Mouse (Mus musculus): ENCODE data around the gene Sik2.

Gene Sik2

DNA sequence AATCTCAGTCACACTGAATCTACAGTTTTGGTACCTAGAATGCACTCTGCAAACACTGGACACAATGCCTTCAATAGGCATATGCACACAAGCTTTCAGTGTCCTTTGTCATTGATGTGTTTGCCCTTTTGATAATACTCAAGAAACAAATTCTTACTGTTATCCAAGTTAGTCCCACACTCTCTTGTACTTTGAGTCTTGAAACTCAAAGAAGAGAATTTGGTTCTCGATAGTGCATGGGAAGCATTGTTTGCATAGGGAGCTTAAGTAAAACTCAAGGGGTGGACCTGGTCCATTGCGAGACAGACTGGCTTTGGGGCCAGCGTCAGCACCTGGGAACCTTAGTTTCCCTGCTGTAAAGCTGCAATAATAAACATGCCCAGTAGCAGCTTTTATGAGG lies 90.7 kb downstream of the Sik2 start:
- DNase-seq (ENCODE audit: low read depth, low spot score): no peak

DNA sequence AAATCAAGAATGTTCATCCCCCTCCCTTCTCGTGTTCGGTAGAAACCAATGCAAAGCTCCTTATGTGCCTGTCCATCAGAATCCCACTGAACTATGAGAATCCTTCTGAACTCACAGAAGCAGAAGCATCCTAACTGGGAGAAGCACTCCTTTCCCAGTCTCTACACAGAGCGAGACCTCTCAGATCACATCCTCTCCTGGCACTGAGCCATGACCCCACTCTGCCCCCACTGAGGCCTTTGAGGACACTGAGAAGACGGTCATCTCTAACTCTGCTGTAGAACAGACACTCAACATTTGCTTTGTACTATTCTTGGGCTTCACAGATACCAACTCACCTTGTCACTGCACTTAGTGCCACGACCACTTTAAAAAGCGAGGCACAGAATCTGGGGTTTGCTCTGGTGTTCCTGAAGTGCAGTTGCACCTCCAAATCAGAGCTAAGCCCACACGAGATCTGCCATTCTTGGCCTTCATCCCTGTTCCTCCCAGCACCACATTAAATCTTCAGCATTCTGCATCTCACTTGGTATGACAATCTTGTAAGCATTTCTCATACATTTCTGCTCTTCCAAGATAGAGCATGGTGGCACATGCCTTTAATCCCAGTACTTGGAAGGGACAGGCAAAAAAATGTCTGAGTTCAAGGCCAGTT lies 96.9 kb downstream of the Sik2 start:
- DNase-seq (ENCODE audit: low read depth, low spot score): peak; percentile 59

DNA sequence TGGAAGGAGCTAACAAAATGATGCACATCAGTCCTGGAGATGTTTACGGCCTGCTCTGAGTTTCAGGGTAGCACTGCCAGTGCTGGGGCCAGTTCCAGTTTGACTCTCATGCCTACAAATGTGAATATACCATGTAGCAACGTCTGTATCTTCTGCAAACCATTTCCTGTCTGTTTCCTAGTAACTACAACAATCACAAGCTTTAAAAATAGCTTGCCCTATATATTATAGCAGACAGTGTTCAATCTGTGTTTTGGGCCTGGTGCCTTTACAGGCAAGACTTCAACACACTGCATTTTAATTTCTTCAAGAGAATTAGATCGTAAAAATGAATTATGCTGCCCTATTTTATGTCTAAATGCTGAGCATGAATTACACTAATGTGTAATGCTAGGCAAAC lies 103.6 kb downstream of the Sik2 start:
- no peak for DNase-seq (ENCODE audit: low read depth, low spot score)

DNA sequence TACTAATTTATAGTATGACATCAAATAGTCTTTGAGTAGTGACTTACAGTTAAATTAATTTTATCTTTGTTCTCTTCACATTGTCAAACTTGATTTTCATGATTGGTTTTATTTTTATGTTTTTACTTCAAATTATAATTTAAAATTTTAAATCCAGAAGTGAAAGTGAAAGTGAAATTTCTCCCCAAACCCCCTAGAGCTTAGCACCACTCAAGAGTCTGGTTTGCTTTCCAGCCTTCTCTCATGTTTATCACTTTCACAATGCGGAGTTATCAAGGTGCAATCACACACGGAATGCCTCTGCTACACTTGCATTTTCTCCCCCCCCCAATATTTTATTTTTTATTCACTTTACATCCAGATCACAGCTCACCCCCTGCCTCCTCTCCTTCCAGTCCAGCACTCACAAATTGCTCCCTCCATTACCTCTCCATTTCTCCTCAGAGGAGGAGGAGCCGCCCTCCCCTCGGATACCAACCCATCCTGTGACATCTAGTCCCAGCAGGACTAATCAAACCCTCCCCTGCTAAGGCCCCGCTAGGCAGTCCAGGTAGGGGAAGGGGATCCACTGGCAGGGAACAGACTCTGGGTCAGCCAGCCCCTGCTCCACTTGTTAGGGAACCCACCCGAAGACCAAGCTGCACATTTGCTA lies 104.6 kb downstream of the Sik2 start:
- DNase-seq (ENCODE audit: low read depth, low spot score): no peak

DNA sequence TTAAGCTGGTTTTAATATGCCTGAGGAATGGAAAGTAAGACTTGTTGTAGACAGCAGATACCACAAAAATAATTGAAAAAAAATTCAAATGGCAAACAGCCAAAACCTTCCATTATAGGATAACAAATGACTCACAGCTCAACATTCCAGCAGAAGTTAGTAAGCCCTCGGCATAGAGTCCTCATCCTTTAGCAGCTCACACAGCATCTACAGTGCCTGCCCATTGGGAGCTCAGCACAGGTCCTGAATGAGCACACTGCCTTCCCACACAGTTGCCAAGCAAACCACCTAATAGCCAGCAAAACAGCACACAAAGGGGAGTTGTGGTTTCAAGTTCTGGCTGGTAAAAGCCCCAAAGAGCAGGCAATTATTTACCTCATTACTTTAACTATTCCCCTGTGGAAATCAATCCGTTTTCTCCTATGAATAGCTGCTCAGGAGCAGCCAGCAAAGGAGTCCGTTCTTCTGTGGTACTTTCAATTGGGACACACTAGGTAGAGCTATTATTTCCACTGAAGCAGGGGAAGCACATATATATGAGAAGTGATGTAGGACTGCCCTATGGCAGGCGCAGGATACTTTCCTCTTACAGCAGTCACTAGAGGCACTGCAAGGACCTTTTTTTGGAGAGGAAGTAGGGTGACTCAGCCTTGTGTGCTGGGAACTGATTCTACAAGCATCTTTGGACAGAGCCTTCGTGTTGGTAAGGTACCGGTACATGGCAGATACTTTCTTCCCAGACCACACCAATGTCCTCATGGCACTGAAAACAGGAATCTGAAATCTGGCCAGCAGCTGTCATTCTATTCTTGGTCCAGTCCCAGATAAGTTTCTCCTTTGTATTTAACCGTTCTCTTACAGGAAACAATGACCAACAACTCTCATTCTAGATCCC lies 108.6 kb downstream of the Sik2 start:
- peak; percentile 47 for DNase-seq (ENCODE audit: low read depth, low spot score)

DNA sequence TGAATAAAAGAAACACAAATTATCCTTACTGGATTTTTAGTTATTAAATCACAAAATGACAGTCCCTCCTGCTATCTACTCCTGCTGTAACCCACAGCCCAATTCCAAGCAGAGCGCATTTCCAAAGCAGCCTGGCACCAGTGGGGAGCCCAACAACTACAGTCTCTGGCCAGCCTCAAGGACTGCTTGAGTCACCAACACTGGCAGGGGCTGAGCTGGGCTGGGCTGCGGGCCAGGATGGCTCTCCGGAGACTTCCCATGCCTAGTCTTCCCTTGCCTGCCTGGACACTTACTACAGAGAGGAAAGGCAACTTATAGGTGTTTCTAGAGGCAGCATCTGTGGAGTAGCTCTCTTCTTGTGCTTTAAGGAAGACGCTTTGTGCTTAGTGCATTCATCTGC lies 115.2 kb downstream of the Sik2 start:
- DNase-seq (ENCODE audit: low read depth, low spot score): peak; percentile 95

DNA sequence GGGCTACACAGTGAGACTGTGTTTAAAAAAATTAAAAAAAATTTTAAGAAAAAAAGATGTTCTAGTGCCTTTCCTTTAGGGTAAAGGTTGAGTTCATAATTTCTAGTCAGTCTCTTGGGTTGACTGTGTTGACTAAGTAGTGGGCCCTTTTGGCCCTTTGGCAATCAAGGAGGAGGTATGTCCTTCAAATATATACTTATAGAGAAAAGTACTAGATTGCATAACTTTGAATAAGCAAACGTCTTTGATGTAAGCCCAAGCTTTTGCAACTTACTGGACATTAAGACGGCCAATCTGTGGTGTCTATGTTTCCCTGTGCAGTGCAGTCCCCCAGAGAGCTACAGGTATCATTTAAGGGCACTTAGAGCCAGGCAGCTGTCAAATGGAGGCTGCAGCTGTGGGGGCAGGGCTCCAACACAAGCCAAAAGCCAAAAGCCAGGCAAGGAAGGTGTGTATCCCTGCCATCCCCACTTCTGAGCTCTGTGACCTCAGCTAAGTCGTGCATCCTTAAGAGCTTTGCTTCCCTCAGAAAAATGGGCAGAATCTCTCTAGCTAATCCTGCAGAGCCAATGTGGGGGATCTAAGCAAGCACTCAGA lies 118.3 kb downstream of the Sik2 start:
- no peak for DNase-seq (ENCODE audit: low read depth, low spot score)

DNA sequence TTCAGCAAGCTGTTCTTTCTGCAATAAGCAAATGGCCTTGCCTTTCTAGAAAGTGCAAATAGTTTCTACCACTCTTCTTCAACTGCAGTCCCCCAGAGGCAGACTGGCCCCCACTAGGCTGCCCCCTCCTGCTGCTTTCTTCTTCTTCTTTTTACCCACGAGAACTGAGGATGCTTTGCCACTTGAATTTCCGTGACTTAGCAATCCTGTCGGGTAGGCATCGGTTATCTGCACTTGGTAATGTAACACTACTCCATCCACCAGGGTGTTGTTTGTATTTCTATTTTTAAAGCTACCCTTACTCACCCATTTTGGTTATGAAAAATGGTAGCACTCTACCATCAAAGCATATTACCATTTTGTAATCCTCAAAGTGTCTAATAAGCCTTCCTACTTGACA lies 118.9 kb downstream of the Sik2 start:
- DNase-seq (ENCODE audit: low read depth, low spot score): no peak

DNA sequence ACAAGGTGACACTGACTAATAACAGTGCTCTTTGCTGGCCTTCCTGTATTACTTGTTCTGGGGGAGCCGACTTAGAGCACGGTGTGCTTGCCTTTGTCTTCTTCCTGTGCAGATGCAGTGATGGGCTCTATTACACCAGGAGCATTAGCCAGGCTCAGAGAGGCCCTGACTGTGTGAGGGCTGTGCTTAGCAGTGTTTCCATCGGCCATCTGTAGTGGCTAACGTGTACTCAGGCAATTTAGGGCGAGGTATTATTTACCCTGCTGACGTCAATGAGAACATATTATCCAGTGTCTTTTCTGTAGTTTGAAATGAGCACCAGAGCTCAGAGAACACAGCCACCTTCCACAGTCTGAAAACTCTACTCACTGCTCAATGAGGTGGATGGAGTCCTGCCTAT lies 119.7 kb downstream of the Sik2 start:
- no peak for DNase-seq (ENCODE audit: low read depth, low spot score)

DNA sequence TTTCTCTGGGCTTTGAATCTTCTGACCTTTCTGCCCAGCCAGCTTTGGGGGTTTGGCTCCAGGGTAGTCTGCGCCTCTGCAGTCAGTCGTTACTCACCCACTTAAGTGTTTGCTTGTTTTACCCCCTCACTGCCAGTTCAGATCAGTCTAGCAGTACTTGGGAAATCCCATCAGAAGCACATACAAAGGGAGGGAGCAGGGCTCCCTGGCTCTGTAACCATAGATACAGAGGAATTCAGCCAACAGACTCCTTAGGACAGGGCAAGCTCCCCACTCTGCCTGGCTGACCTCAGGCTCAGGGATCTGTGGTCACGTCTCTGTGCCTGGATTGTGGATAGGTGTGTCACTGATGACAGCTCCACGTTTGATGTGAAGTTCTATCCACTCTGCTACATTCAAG lies 121.5 kb downstream of the Sik2 start:
- DNase-seq (ENCODE audit: low read depth, low spot score): peak; percentile 47

DNA sequence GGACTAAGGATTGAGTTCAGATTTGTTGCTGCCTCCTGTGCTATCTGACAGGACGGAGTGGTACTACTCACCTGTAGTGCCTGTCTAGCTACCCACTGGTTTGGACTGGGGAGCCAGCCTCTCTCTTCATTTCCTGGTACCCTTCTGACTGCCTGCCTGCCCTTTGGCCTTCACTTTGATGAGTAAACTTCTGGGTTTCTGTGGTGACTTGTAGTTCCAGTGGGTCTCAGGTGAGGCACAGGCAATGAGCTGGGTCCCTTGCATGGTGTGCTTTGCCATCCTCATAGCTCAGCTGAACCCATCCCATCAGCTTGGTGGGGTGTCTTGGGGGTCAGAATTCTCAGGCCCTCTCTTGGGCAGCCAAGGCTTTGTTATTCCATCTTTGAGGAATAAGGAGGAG lies 122.0 kb downstream of the Sik2 start:
- DNase-seq (ENCODE audit: low read depth, low spot score): no peak

DNA sequence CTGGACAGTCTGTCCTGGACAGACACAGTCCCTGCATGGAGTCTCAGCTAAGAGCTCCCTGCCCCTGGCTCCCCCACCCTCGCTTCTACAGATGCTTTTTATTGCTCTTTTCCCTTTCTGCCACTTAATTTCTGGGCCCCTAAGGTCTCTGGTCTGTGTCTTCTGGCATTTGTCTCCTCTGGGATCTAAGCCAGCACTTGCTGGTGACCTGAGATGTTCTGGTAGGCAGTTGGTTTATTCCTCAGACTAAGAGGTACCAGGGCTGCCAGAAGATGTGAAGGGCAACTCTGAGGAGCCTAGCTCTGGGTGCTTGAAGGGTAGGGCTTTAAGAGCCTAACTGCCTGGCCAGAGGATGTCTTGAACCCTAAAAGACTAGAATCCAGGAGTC lies 123.3 kb downstream of the Sik2 start:
- DNase-seq (ENCODE audit: low read depth, low spot score): peak; percentile 58

DNA sequence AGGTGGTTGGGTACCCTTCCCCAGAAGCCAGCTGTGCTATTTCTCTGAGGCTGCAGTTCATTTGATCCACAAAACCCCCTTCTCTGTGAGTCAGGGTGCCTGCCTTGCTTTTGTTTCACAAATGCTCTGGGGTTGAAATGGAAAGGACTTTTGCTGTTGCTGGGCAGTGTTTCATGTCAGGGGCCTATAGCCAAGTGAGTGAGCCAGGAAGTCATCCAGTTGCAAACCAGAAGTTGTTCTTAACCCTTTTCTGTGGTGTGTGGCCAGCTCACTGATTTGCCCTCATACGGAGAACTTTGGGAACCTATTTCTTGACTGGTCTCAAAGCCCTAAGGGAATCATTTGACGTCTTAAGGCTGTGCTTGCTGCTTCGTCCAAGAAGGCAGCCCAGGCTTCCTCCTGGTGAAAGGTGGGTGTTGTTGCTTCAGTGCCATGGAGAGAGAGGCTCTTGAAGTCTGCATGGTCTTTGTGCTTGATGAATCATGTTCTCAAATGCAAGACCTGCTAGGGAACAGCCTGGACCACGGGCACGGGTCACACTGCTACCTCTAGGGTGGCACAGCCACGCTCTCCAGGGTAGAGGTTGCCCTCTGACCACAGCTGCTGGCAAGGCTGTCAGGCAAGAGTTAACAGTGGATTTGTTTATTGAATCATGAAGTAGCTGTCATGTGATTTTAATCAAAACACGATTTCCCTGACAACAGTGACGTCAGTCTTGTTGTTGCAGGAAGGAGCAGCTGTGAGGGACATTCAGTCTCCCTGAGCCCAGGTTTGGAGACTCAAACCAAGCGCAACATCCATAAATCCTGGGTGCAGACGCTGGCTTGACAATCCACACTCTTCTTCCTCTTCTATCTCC lies 123.9 kb downstream of the Sik2 start:
- DNase-seq (ENCODE audit: low read depth, low spot score): peak; percentile 85

DNA sequence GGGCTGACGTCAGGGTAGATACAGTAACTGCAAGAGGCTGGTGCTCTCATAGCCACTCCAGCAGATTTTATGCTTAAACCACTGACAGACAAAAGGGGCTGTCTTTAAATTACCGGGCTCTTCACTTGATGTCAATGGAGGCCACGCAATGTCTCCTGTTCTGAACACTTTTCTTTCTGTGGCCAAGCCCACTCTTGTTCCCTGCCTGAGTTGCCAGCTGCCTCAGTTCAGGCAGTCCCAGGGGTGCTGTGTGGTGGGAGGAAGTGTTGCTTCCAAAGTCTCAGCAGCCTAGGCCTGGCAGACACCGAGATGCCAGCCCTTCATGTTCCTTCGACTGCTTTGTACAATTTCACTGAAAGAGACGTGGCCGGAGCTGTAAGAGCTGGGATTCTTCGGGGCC lies 124.8 kb downstream of the Sik2 start:
- DNase-seq (ENCODE audit: low read depth, low spot score): peak; percentile 73

DNA sequence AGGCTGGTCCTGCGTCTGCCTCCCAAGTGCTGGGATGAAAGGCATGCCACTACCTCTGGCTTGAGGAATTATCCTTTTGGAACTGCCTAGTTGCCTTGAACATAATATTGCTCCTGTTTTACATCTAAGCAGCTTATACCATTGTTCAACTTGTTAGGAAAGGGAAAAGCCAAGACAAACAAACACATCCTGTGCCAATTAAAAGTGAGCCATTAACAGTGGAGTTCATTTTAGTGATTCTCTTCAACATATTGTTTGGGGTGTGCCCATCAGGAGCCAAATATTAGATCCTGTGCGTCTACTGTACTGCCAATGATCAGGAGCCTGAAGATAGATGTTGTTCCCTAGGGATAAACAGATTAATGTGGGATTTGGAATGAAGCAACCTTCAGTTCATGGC lies 126.7 kb downstream of the Sik2 start:
- no peak for DNase-seq (ENCODE audit: low read depth, low spot score)

DNA sequence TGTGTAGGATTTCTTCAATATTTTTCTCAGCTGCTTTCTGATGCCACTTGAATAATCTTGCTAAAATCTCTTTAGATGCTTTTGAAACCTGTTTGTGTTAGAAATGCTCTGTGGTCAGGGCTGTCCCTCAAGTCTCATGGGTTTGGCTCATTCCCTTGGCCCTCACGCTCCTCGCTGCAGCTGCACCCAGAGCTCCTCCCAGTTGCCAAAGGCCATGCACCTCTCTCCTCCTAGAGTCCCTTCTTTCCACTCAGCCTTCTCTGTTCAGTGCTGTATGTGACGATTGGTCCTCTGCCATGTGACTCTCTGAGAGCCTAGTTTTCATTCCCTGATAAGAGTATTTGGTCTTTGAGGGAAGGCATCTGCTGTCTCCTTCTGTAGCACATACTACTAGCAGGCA lies 131.4 kb downstream of the Sik2 start:
- no peak for DNase-seq (ENCODE audit: low read depth, low spot score)

DNA sequence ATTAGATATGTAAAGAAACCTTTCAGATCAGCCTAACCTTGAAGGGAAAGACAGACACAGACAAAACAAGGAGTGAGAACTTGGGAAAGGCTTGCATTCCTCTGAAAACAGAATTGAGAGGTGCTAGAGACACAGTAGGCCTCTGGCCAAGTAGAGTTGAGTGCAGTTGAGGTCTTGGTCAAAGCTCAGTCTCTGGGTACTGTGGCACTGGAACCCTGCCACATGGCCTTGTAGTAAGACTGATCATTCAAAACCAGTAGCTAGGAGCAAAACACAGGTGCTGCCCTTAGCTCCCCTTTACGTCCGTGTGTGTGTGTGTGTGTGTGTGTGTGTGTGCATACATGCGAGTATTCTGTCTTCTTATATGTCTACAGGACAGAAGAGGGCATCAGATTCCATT lies 132.6 kb downstream of the Sik2 start:
- DNase-seq (ENCODE audit: low read depth, low spot score): no peak

DNA sequence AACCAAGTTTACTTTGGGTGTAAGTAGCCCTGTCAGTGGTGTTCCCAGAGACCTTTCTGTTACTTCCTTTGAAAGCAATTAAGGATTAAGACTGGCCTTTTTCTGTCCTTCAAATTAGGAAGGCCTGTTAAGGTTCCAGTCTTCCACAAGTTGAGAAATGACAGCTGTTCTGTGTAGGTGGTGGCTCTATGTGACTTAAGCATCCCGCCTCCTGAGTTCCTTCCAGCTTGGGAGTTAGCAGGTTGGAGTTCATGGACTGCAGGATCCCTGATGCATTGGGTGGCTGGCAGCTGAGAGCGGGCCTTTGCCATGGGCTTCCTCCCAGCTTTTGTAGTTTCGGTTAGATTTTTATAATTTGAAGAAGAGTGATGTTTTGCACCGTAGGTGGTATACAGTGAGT lies 133.4 kb downstream of the Sik2 start:
- peak; percentile 61 for DNase-seq (ENCODE audit: low read depth, low spot score)

DNA sequence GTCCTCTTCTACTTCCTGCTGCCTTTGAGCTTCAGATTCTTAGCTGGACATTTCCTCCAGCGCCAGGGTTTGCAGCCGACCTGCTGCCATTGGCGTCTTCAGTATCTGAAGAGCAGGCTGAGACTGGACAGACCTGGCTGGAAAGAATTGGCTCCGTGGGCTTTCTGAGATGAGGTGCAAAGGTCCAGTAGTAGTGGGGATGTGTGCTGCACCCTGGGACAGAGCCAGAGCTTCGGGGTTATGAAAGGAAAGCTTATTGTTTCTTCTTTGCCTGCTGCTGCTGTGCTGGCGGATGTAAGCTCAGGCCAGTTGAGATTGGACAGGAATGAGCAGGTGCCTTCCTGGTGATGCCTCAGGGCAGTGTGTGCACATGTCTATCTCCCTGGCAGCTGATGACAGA lies 134.8 kb downstream of the Sik2 start:
- no peak for DNase-seq (ENCODE audit: low read depth, low spot score)

DNA sequence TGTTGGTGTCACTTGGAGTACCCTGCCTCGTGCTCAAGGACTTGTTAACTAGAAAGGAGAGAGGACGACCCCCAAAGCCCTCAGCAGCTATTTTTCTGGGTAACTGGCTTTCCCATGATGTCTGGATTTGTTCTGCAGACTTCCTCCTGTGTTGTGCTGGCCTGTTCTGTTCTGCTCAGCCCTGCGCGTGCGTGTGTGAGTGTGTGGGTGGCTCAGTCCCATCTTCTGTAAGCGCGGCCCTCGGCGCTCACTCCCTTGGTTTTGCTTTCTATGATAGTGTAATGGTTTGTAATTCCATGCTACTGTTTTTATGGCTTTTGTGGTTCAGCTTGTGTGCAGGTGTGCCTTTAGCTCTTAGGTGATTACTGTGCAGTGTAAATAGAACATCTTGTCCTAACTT lies 135.7 kb downstream of the Sik2 start:
- peak; percentile 71 for DNase-seq (ENCODE audit: low read depth, low spot score)

DNA sequence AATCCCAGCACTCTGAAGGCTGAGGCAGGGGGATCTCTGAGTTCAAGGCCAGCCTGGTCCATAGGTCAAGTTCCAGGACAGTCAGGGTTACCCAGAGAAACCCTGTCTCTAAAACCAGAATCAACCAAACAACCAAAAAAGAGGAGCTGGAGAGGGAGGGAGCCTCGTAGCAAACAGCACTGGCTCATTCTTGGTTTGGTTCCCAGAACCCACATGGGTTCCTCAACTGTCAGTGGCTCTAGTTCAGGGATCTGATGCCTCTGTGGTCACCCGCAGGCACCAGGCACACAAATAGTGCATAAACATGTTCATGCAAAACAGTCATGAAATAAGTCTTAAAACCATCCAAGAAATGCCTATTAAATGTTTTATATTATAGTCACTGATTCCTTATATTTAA lies 140.7 kb downstream of the Sik2 start:
- peak; percentile 95 for DNase-seq (ENCODE audit: low read depth, low spot score)
